Mouse (Mus musculus) colon, adult 2 months (tissue): ENCODE data around the gene Tppp2. TPM values are rescaled to one million over a fixed set of nuclear protein-coding genes. Genes with fewer than 3 reads are reported as not detected.

Experiments
- polyA plus RNA-seq: library from polyadenylated mRNA; depleted of rRNA; stranded (reverse); fragments of >200 nt; gene quantifications from 2 replicates; pipeline ENCODE4 v1.2.3, GENCODE M21; 2012; rRNA removed

The Tppp2 gene
- polyA plus RNA-seq, result not detected in 2 replicates

GRCm38 (mm10) chr14:51918125-51918524 is at the start of gene Tppp2:
Gene Tppp2, plus strand, starts transcription at chr14:51918425.

GRCm38 (mm10) chr14:51884598-51885331 is 33.5 kb upstream of the Tppp2 start, which contains the start of gene Mettl17:
Gene Mettl17, plus strand, starts transcription at chr14:51884842.

DNA sequence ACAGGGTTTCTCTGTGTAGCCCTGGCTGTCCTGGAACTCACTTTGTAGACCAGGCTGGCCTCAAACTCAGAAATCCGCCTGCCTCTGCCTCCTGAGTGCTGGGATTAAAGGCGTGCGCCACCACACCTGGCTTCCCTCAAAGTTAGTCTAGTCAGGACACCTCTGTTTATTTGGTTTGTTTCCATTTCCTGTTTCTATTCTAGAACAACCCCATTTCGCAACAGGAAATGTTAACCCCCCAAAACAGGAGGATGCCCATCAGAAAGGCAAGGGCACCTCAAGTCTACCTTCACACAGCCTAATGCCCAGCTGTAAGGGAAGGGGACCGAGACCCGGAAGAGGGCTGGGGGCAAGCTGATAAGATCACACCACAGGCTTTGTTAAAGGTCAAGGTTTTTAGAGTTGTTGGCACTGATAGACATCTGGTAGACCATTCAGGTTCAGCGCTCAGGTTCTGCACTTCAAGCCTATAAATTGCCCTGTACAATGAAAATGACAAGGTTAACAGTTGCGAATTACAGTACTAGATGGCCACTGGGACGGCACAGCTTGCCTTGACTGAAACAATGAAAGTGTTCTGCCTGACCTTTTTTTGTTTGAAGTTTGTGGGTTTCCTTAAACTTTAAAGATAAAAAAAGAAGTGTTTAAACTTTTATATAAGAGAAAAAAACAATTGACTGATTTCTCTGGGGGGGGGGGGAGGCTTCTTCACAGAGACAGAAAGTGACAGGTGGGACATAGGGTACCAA is 25.9 kb upstream of the Tppp2 start, which contains the start of gene Slc39a2:
Gene Slc39a2, plus strand, starts transcription at position 699 of the 749 bp plus-strand sequence.

GRCm38 (mm10) chr14:51913960-51914762 is 4.1 kb upstream of the Tppp2 start, which contains the start of gene Ndrg2:
Gene Ndrg2, minus strand, starts transcription at chr14:51914158.

GRCm38 (mm10) chr14:51922571-51922865 is 4.3 kb downstream of the Tppp2 start, which contains the start of gene Rnase13:
Gene Rnase13, minus strand, starts transcription at chr14:51922773.

Other genes with a start within 250 kb of the Tppp2 start
- not detected in 2 replicates for gene Gm17079, start 223.0 kb upstream of the Tppp2 start, polyA plus RNA-seq
- gene Gm5800, start 201.2 kb upstream of the Tppp2 start, polyA plus RNA-seq, result not detected in 2 replicates
- gene Ang4, start 144.8 kb upstream of the Tppp2 start, polyA plus RNA-seq, result 9.3 and 44.7 TPM in 2 replicates
- gene AY358078, start 118.4 kb upstream of the Tppp2 start, polyA plus RNA-seq, result not detected in 2 replicates
- gene Ear6, start 64.7 kb upstream of the Tppp2 start, polyA plus RNA-seq, result not detected in 2 replicates
- 32.3 and 33.9 TPM in 2 replicates for gene Mettl17, start 33.6 kb upstream of the Tppp2 start, polyA plus RNA-seq
- gene Slc39a2, start 25.5 kb upstream of the Tppp2 start, polyA plus RNA-seq, result 0.81 and 1.2 TPM in 2 replicates
- 357 and 436 TPM in 2 replicates for gene Ndrg2, start 4.3 kb upstream of the Tppp2 start, polyA plus RNA-seq
- gene Rnase13, start 4.3 kb downstream of the Tppp2 start, polyA plus RNA-seq, result not detected in 2 replicates
- 60.1 and 67.2 TPM in 2 replicates for gene Arhgef40, start 66.3 kb downstream of the Tppp2 start, polyA plus RNA-seq
- gene Tmem253, start 97.2 kb downstream of the Tppp2 start, polyA plus RNA-seq, result 22.6 and 24.3 TPM in 2 replicates
- gene Zfp219, start 102.3 kb downstream of the Tppp2 start, polyA plus RNA-seq, result 109 and 111 TPM in 2 replicates
- gene Olfr221, start 124.0 kb downstream of the Tppp2 start, polyA plus RNA-seq, result not detected in 2 replicates
- gene Hnrnpc, start 185.6 kb downstream of the Tppp2 start, polyA plus RNA-seq, result 34.3 and 44.8 TPM in 2 replicates
- gene Rpgrip1, start 192.3 kb downstream of the Tppp2 start, polyA plus RNA-seq, result 0.65 and 4.2 TPM in 2 replicates